Mouse (Mus musculus): ENCODE data around the gene Cryab.

Cryab gene

GRCm38 (mm10) chr9:50795266-50795665 is 44.1 kb downstream of the Cryab start:
- no peak for DNase-seq (ENCODE audit: low read depth, low spot score)

GRCm38 (mm10) chr9:50796776-50797175 is 45.7 kb downstream of the Cryab start:
- DNase-seq (ENCODE audit: low read depth, low spot score): no peak

- no peak for DNase-seq (ENCODE audit: low read depth, low spot score)
These were observed 46.5 kb downstream of the Cryab start for GRCm38 (mm10) chr9:50797641-50798040.

- DNase-seq (ENCODE audit: low read depth, low spot score): no peak
These were observed 47.2 kb downstream of the Cryab start for GRCm38 (mm10) chr9:50798368-50798767.

- DNase-seq (ENCODE audit: low read depth, low spot score): peak; percentile 60
These were observed 49.9 kb downstream of the Cryab start for GRCm38 (mm10) chr9:50800985-50801384.

- DNase-seq (ENCODE audit: low read depth, low spot score): peak; percentile 62
These were observed 52.0 kb downstream of the Cryab start for GRCm38 (mm10) chr9:50803055-50803671.

All from c-Kit-negative CD71-positive TER-119-positive erythroid progenitor cells, embryonic 14.5 days (primary cell).